Mouse (Mus musculus) C2C12 (cell line): Measurements from ENCODE around the gene Snx14. TPM values are rescaled to one million over a fixed set of nuclear protein-coding genes. Genes with fewer than 3 reads are reported as not detected.

Experiments used
- H3K27me3 ChIP-seq: one replicate; pipeline ENCODE4 v1.6.1; 2011; ENCODE audit not compliant: control insufficient read depth, insufficient read depth, insufficient read length
- H3K36me3 ChIP-seq: one replicate; pipeline ENCODE4 v1.6.1; 2011; ENCODE audit not compliant: control insufficient read depth, insufficient read depth
- H3K4me3 ChIP-seq: one replicate; pipeline ENCODE4 v1.5.1; 2011; ENCODE audit warnings: mild to moderate bottlenecking, control low read depth; ENCODE audit not compliant: poor library complexity, insufficient read depth, severe bottlenecking
- H3K79me2 ChIP-seq: one replicate; pipeline ENCODE4 v1.6.1; 2011; ENCODE audit not compliant: control insufficient read depth, insufficient read depth
- H3K79me3 ChIP-seq: one replicate; pipeline ENCODE4 v1.6.1; 2011; ENCODE audit warnings: low read depth, control low read depth
- H3ac ChIP-seq: one replicate; pipeline ENCODE3; 2011; ENCODE audit warnings: low read depth; ENCODE audit not compliant: control insufficient read depth, insufficient read length
- CEBPB ChIP-seq: IDR thresholded peaks from one replicate; pipeline ENCODE4 v1.6.1; 2011; ENCODE audit warnings: low read depth, mild to moderate bottlenecking, control low read depth, moderate library complexity
- CTCF ChIP-seq: IDR thresholded peaks from one replicate; pipeline ENCODE4 v1.5.1; 2011; ENCODE audit not compliant: control insufficient read depth, insufficient read depth, insufficient read length
- FOSL1 ChIP-seq: IDR thresholded peaks from one replicate; pipeline ENCODE4 v1.8.0; 2011; ENCODE audit warnings: mild to moderate bottlenecking, low read length; ENCODE audit not compliant: poor library complexity, insufficient read depth, severe bottlenecking
- MAX ChIP-seq: IDR thresholded peaks from one replicate; pipeline ENCODE4 v1.6.1; 2011; ENCODE audit warnings: mild to moderate bottlenecking, control low read depth
- MYOD1 ChIP-seq: IDR thresholded peaks from one replicate; pipeline ENCODE4 v1.6.1; 2011; ENCODE audit warnings: low read depth; ENCODE audit not compliant: control insufficient read depth, insufficient read length
- MYOG ChIP-seq: IDR thresholded peaks from one replicate; pipeline ENCODE4 v1.6.1; 2011; ENCODE audit not compliant: control insufficient read depth, insufficient read length; ENCODE audit errors: extremely low read depth
- USF1 ChIP-seq: IDR thresholded peaks from one replicate; pipeline ENCODE4 v1.6.1; 2011; ENCODE audit warnings: low read depth, mild to moderate bottlenecking, control low read depth, moderate library complexity
- polyA plus RNA-seq: library from polyadenylated mRNA; unstranded; fragments of >200 nt; fragmentation: generic; extraction: Trizol; gene quantifications from one replicate; pipeline ENCODE4 v1.2.1, GENCODE M21; 2012; ENCODE audit warnings: missing spikeins

The Snx14 gene
- polyA plus RNA-seq, 1 experiment: 6.6 TPM

- Histone ChIP-seq H3K79me2 (no peaks in the 10 kb centered on the region), H3K79me3 (no peaks in the 10 kb centered on the region), H3K4me3 (no peak overlapping the region), H3K36me3 (no peaks in the 10 kb centered on the region), H3ac (no peak overlapping the region), H3K27me3 (no peaks in the 10 kb centered on the region)
- TF ChIP-seq MAX: no peak
- no peak for TF ChIP-seq CEBPB
- TF ChIP-seq MYOD1: no peak
- no peak for TF ChIP-seq MYOG
- TF ChIP-seq FOSL1: no peak
Observed at GRCm38 (mm10) chr9:88350317-88350716, 88.4 kb downstream of the Snx14 start.

- no peaks in the 10 kb centered on the region for H3K79me2 ChIP-seq
- no peaks in the 10 kb centered on the region for H3K27me3 ChIP-seq
- H3K4me3 ChIP-seq: no peak overlapping the region
- TF ChIP-seq CEBPB: no peak
- H3ac ChIP-seq: no peak overlapping the region
- H3K36me3 ChIP-seq: no peaks in the 10 kb centered on the region
- no peaks in the 10 kb centered on the region for H3K79me3 ChIP-seq
Observed at GRCm38 (mm10) chr9:88348623-88349022, 90.1 kb downstream of the Snx14 start.

GRCm38 (mm10) chr9:88346857-88347256 lies 91.9 kb downstream of the Snx14 start:
- Histone ChIP-seq H3K79me3 (no peaks in the 10 kb centered on the region), H3K4me3 (no peak overlapping the region), H3K27me3 (no peaks in the 10 kb centered on the region), H3ac (no peak overlapping the region), H3K36me3 (no peaks in the 10 kb centered on the region), H3K79me2 (no peaks in the 10 kb centered on the region)
- no peak for TF ChIP-seq MYOD1
- TF ChIP-seq MAX: no peak
- no peak for TF ChIP-seq CEBPB
- TF ChIP-seq MYOG: no peak
- TF ChIP-seq USF1: no peak
- TF ChIP-seq CTCF: no peak
- no peak for TF ChIP-seq FOSL1

- H3K79me2 ChIP-seq: no peaks in the 10 kb centered on the region
- no peaks in the 10 kb centered on the region for H3K27me3 ChIP-seq
- H3ac ChIP-seq: no peak overlapping the region
- H3K79me3 ChIP-seq: no peaks in the 10 kb centered on the region
- no peak for TF ChIP-seq CTCF
- TF ChIP-seq MYOD1: no peak
- TF ChIP-seq CEBPB: no peak
- H3K4me3 ChIP-seq: no peak overlapping the region
- H3K36me3 ChIP-seq: no peaks in the 10 kb centered on the region
Observed at GRCm38 (mm10) chr9:88344424-88344823, 94.3 kb downstream of the Snx14 start.

- no peaks in the 10 kb centered on the region for H3K79me3 ChIP-seq
- H3K27me3 ChIP-seq: no peaks in the 10 kb centered on the region
- no peak overlapping the region for H3K4me3 ChIP-seq
- TF ChIP-seq CEBPB (no peak), MYOG (no peak), USF1 (no peak), CTCF (no peak), MYOD1 (no peak), FOSL1 (no peak)
- no peaks in the 10 kb centered on the region for H3K36me3 ChIP-seq
- no peak overlapping the region for H3ac ChIP-seq
- no peaks in the 10 kb centered on the region for H3K79me2 ChIP-seq
Observed at GRCm38 (mm10) chr9:88342701-88343100, 96.1 kb downstream of the Snx14 start.

- no peaks in the 10 kb centered on the region for H3K79me3 ChIP-seq
- TF ChIP-seq CTCF (no peak), FOSL1 (no peak), CEBPB (no peak), USF1 (no peak), MYOD1 (no peak), MAX (no peak), MYOG (no peak)
- H3K4me3 ChIP-seq: no peak overlapping the region
Observed at GRCm38 (mm10) chr9:88342241-88342640, 96.5 kb downstream of the Snx14 start.

More at GRCm38 (mm10) chr9:88342241-88342640, 96.5 kb downstream of the Snx14 start:
- no peaks in the 10 kb centered on the region for H3K79me2 ChIP-seq
- H3K27me3 ChIP-seq: no peaks in the 10 kb centered on the region
- H3K36me3 ChIP-seq: no peaks in the 10 kb centered on the region
- no peak overlapping the region for H3ac ChIP-seq
